Mouse (Mus musculus) neutrophil, adult 59 days (primary cell): Measurements from ENCODE around the gene Mettl2. TPM values are rescaled to one million over a fixed set of nuclear protein-coding genes. Genes with fewer than 3 reads are reported as not detected.

Experiments
- total RNA-seq, 2 experiments: library from RNA; stranded (reverse); gene quantifications; 1 replicate in 1 of 2; 2 replicates in 1 of 2; pipeline ENCODE4 v1.2.4; 2023

The Mettl2 gene
- total RNA-seq = 10 to 100 TPM in 1 of 2 experiments, 1 to 10 TPM in 1; 9.5 to 10.2 TPM

GRCm38 (mm10) chr11:105125735-105126519, at the start of gene Mettl2:
Mettl2 (plus strand) TSS chr11:105126425.

GRCm38 (mm10) chr11:105146593-105146992, 20.4 kb downstream of the Mettl2 start, which contains the start of gene Gm10842:
Gm10842 (plus strand) TSS chr11:105146893.

DNA sequence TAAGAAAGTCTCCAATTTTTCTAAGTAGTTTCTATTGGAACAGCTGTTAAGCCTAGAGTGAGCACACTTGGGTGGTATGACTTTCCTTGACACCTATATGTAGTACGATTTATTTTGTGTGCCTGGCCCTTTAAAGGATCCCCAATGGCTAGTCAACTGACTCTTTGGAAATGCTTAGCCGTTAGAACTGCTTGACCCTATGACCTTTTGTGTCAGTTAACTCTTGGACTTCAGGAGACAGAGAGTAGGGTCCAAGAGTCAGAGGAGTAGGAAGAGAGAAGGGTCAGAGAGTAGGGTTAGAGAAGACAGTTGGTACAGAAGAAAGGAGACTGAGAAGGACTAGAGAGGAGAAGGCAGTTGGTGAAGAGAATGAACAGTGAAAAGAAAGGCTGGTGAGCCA, 52.3 kb downstream of the Mettl2 start, which contains the start of gene Tlk2:
Gene Tlk2 (plus strand): TSS at position 292 of the 400 bp plus-strand sequence.

Other genes starting within 250 kb of the Mettl2 start
- not detected for gene Efcab3, start 62.8 kb upstream of the Mettl2 start, total RNA-seq
- gene Gm10842, start 20.5 kb downstream of the Mettl2 start, total RNA-seq = not detected
- 10 to 100 TPM; 42.1 to 42.9 TPM for gene Tlk2, start 52.4 kb downstream of the Mettl2 start, total RNA-seq
- under 1 TPM; 0.40 to 1.00 TPM for gene Mrc2, start 166.2 kb downstream of the Mettl2 start, total RNA-seq